Mouse (Mus musculus): ENCODE measurements around the gene Pde8a. TPM values are rescaled to one million over a fixed set of nuclear protein-coding genes. Genes with fewer than 3 reads are reported as not detected.

The Pde8a gene
- polyA plus RNA-seq, 1 experiment, result not detected

DNA sequence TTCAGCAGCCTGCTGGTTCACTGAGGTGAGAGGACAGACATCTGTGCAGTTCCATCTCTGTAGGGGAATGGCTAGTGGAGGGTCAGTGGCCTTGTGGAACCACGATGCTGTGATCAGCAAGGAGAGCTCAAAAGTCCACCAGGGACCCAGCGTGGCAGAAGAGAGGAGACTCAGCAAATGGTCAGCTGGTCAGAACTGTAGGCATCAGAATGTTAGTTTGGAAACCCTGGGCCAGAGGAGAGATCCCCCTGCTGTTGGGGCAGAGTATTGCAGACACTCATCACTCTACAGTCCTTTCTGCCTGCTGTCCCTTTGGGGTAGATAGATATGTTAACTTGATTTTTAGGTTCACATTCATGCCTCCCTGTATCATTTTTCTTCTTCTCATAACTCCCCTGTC is 90.3 kb downstream of the Pde8a start:
- TF ChIP-seq GATA1 (IDR thresholded peaks at IDR 0.05; ENCODE audit: low read length), result no peak

DNA sequence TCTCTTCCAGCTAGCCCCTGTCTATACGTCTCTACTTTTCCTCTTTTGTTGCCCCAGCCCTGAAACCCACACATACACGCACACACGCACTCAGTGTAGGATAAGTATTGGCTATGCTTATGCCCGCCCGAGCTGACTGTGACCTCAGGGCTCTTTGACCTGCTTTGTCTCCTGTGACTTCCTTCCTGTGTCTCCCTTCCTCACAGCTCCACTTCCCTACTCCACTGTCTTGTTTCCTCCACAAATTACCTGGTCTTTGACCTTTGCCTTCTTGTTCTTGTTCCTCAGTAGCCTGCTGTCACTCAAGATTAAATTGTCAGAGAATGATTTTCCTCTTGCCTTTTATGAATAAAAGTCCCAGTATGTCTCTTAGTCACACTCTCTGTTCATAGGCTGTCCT is 90.7 kb downstream of the Pde8a start:
- no peak for TF ChIP-seq GATA1 (IDR thresholded peaks at IDR 0.05; ENCODE audit: low read length)

DNA sequence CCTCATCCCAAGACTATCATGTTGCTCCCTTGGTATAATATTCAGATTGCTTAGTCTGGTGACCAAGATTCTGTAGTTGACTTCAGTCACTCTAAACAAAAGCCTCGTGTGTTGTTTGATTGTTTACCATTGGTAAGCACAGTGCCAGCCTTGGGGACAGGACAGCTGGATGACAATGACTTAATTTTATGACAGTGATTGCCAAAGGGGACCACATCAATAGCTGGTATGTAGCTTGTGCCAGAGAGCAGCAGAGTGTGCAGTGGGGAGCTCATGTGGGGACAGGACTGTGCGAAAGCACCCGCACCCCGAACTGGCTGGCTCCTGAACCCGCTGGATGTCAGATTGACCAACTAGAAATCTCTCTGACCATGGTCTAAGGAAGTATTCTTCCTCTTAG is 91.3 kb downstream of the Pde8a start:
- TF ChIP-seq GATA1 (IDR thresholded peaks at IDR 0.05; ENCODE audit: low read length), result no peak

DNA sequence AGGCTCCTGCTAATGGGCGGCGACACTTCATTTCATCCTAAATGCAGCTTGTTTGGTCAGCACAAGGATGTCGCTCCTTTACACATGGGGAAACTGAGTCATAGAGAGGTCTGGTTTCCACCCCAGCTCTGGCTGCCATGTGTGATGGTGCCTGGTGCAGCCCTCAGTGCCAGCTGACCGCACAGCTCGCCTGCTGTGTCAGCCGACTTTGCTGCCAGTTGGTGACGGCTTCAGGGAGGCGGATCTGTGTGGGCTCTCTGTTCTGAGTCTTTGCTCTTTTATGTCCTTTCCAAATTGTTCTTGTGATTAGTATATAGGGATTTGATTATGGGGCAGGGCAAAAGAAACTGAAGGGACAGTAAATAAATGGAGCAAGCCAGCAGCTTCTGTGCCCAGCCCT is 94.3 kb downstream of the Pde8a start:
- no peak for TF ChIP-seq GATA1 (IDR thresholded peaks at IDR 0.05; ENCODE audit: low read length)

DNA sequence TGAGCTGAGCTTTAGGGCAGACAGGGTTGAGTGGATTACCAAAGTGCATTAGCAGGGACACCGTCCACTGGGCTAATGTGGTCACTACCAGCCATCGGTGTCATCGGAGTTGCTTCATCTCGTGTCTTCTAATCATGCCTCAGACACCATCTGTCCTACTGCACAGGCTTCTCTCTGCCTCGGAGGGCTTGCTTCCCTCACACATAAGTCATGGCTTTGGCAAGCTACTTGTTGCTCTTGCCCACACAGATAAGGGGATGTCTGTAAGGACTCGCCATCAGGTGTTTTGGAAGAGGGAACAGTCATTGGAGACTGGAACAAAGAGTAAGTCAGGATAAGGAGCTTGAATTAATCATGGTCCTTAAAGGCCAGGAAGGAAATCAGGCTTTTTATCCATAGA is 95.9 kb downstream of the Pde8a start:
- no peak for TF ChIP-seq GATA1 (IDR thresholded peaks at IDR 0.05; ENCODE audit: low read length)

DNA sequence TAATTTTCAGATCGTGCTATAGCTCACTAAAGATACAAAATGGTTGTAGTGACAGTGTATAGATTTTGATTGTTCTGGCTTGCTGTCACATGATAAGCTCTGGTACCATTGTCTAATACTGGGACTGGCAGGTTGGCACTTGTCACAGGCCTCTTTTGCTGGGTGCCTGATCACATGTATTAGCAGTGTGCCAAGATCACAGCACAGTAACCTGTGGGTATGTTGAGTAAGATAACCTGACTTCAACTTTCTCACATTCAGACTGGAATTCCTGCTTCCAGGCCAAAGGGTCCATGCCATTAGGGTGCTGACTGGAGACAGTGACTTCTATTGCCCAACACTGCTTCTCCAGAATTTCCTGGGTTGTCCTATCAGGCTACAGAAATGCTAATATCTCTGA is 97.7 kb downstream of the Pde8a start:
- TF ChIP-seq GATA1 (IDR thresholded peaks at IDR 0.05; ENCODE audit: low read length), result no peak

DNA sequence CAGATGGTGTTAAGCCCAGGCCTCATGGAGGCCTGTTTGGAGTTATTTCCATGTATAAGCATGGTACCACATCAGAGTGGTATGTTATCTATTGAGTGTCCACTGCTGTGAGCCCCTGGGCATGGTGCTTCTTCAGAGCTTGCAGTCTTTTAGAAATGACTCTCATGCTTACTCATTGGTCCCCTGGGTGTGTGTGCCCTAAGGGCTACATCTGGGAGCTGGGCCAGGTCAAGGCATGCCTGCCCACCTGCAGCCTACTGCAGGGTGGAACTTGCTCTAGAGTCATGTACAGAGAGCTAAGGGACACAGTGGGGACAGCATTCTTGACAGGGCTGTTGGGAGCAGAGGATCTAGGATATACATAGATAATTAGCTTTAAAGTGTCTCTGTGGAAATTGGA is 98.2 kb downstream of the Pde8a start:
- TF ChIP-seq GATA1 (IDR thresholded peaks at IDR 0.05; ENCODE audit: low read length), result no peak

DNA sequence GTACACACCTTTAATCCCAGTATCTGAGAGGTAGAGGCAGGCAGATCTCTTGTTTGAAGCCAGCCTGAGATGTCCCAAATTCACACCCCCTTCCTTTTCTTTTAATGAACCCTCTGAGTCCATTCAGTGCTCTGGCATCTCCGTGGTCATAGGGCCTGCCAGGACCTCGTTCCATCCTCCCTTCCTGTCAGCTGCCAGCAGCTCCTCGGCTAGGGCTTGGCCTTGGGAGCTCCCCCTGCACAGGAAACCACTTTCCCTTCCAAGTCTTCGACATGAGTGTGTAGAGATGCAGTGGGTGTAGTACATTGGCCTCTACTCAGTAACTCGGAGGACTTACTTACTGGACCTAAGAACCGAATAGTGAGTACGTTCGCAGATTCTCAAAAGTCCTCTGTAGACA is 102.2 kb downstream of the Pde8a start:
- TF ChIP-seq GATA1 (IDR thresholded peaks at IDR 0.05; ENCODE audit: low read length), result no peak

DNA sequence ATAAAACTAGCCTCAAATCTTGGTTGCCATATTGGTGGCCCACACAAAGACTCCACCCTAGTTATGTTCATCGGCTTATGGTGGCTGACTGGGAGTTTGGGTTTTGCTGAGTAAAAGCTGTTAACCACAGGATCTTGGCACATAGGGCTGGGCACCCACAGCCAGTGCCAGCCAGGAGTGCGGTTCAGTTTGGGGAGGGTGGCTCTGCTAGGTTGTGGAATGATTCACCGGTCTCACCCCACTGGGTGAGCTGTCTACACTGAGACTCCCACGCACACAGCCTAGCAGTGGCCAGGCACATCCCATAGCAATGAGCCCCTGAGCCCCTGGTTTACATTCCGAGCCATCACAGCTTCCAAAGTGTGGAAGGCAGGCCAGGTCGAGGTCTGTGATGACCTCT is 106.4 kb downstream of the Pde8a start:
- no peak for TF ChIP-seq GATA1 (IDR thresholded peaks at IDR 0.05; ENCODE audit: low read length)

DNA sequence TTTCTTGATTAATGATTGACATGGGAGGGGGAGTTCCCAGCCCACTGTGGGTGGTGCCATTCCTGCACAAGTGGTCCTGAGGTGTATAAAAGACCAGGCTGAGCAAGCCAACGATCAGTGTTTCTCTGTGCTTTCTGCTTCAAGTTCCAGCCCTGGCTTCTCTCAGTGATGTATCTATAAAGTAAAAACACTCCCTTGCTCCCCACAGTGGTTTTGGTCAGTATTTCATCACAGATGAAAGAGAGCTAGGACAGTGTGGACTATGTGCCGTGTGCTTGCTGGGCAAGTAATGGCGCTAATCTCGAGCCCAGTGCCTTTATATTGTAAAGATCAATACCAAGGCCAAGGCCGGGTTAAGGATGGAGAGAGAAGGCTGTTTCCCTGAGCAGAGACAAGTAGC is 108.4 kb downstream of the Pde8a start:
- no peak for TF ChIP-seq GATA1 (IDR thresholded peaks at IDR 0.05; ENCODE audit: low read length)

DNA sequence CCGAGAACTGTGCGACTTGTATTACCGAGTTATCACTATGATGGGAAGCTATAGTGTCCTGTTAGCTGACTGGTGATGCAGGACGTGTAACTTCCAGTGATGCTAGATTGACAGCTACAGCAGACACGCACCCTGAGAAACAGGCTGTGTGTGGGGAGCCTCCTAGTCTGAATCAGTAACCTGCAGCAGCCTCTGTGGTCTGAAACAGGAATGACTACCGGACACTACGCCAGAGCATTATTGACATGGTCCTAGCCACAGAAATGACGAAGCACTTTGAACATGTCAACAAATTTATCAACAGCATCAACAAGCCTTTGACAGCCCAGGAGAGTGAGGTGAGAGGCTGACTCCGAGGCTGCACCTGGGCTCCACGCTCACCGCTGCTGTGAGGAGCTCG is 112.6 kb downstream of the Pde8a start:
- TF ChIP-seq GATA1 (IDR thresholded peaks at IDR 0.05; ENCODE audit: low read length), result no peak

DNA sequence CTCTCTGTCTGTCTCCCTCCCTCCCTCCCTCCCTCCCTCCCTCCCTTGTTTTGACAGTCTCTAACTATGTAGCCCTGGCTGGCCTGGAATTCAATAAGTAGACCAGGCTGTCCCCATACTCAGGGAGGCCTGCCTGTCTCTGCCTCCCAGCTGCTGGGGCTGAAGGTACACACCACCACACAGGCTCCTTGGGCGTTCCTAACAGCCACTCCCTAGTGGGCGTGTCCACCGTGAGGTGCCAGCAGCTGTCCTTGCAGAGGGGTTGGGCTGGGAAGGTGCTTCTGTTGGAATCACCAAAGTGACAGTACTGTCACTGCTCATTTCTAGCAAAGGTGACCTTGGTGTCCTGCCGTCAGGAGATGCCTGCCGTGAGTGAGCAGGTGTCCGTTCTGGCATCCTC is 113.5 kb downstream of the Pde8a start:
- no peak for TF ChIP-seq GATA1 (IDR thresholded peaks at IDR 0.05; ENCODE audit: low read length)

DNA sequence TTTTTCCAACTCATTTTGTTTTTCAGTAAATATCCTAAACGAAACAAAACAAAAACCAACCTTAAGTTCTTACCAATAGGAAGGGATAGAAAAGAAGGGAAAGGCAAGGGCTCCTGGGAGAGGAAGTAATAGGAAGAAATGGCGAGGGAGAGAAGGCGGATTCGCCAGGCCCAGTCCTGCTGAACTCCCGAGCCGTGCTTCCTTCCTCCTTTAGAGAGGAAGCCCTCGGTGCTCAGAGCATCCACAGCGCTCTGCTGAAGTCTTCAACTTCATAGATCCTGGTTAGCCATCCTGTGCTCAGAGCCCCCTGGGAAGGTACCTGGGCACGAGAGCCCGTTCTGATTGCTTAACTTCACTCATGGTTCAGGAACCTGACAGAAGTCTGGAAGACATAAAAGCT is 114.3 kb downstream of the Pde8a start:
- TF ChIP-seq GATA1 (IDR thresholded peaks at IDR 0.05; ENCODE audit: low read length), result no peak

DNA sequence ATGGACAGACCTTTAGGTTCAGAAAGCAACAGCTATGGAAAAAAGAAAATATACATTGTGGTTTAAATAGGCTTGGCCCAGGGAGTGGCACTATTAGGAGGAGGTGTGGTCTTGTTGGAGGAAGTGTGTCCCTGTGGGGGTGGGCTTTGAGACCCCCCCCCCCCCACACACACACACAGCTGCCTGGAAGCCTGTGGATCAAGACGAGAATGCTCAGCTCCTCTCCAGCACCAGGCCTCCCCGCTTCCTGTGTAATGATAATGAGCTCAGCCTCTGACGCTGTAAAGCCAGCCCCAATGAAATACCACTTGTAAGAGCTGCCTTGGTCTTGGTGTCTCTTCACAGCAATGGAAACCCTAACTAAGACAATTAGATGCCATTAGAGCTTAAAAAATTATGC is 117.4 kb downstream of the Pde8a start:
- TF ChIP-seq GATA1 (IDR thresholded peaks at IDR 0.05; ENCODE audit: low read length), result no peak

DNA sequence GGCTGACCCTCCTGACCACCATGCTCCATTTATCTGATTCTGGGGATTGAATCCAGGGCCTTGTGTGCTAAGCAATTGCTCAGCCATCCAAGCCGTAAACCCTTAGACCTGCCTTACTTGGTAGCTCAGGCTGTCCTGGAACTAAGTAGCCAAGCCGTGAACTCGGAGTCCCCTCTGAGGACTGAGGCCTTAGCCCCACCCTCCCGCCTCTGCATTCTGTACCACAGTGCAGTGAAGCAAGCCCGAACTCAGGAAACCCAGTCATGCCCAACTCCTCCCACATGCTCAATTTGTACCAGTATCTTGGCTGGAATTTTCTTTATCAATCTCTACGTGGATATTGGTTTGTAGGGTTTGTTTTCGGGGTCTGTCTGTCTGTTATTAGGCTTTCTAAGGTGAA is 118.5 kb downstream of the Pde8a start:
- no peak for TF ChIP-seq GATA1 (IDR thresholded peaks at IDR 0.05; ENCODE audit: low read length)

DNA sequence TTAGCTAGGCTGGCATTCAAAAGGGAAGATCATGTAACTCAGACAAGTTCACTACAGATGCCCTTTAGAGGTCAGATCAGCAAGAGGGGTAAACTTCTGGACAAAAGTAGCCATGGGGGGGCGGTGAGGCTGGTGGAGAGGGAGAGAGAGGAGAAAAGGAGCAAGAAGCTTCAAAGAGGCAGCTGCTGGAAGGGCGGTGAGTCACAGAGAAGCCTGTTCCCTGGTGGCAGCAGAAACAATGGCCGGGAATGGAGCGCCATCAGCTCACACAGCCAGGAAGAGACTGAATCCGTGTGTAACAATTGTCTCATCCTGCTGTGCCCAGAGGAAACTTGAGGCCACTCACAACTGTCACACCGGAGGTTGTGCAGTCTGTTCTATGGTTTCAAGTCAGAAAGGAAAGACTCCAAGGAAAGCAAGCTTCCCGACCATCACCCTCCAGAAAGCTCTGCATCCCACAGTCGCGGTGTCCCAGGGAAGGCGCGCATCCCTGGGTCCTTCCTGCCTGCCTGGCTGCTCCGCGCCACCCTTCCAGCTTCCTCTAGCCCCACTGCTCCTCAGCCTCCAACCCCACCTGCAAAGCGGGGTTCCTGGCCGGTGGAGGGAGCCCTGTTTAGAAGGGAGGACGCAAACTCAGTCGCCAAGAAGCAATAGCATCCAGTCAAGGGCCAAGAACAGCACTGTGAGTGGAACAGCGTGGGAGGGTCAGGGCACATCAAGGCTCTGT is 122.5 kb downstream of the Pde8a start:
- TF ChIP-seq GATA1 (IDR thresholded peaks at IDR 0.05; ENCODE audit: low read length), result no peak

DNA sequence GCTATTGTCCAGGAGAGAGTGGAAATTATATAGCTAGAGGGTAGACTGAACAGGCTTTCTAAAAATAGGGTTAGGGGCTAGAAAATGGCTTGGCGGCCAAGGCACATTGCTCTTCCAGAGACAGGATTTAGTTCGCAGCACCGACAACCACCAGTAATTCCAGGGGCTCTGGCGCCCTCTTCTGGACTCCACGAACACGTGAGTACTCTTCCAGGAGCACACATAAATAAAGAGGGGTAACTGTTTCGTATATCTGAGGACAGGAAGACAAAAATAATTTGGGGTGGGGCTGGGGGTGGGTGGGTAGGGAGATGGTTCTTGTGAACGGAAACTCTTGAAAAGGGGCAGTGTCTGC is 123.0 kb downstream of the Pde8a start:
- TF ChIP-seq GATA1 (IDR thresholded peaks at IDR 0.05; ENCODE audit: low read length), result no peak
